In the genomic region with DNA sequence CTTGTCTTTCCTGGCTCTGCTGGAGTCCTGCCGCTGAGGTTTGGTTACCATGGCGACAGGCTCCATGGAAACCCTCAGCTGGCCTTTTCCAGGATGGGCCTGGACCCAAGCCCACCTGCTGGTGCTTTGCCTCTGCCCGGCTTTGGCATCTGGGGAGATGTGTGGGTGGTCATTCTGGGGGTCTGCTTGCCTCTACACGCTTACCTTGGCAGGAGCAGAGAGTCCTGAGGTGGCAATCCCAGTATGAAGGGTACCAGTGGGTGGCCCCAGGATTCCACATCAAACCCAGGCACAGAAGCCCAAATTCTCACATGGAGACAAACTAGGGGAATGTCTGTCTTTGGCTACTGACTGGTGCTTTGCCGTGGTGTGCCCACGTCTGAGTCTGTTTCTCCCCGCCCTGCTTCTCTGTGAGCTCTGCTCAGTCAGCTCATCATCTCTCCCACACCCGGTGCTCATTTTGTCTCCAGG, we compare ENCODE assay signal across 8 mouse cellular contexts. TPM values are rescaled to one million over a fixed set of nuclear protein-coding genes. Genes with fewer than 3 reads are reported as not detected.
DNase-seq lines count a peak whose midpoint lies in the region; ATAC-seq and TF ChIP-seq lines count a peak whose summit lies in the region.

No protein-coding gene starts in this region.

- peak; percentile 95 for DNase-seq in brain, embryonic 14.5 days (ENCODE audit: low read depth)
- peak; percentile 86 for DNase-seq in forebrain, embryonic 11.5 days (ENCODE audit: low spot score)
- DNase-seq in layer of hippocampus, adult 9-10 months (ENCODE audit: low spot score) = peak; percentile 79
- no peak for DNase-seq in thymus, postnatal 4 days
- DNase-seq in adrenal gland, postnatal 4 days (ENCODE audit: low spot score in 2 of 2) = no peak
- DNase-seq in B cell, adult 2 months = no peak
- no peak for DNase-seq in urinary bladder, postnatal 25 days (ENCODE audit: low spot score)

- H3K27ac ChIP-seq in forebrain, embryonic 11.5 days (ENCODE audit: low read depth, low read length) = peak overlapping the region; percentile 2; the same call in 1 of the 2 replicates
- peak overlapping the region; percentile 91 for H3K27ac ChIP-seq in midbrain, embryonic 15.5 days

- H3K9me3 ChIP-seq in forebrain, embryonic 11.5 days (ENCODE audit: control insufficient read depth, low read length) = no peaks in the 10 kb centered on the region
- no peaks in the 10 kb centered on the region for H3K9me3 ChIP-seq in midbrain, embryonic 15.5 days

- H3K4me2 ChIP-seq in forebrain, embryonic 11.5 days (ENCODE audit: low read depth, low read length, severe bottlenecking) = no peak overlapping the region
- peak overlapping the region; percentile 25 for H3K4me2 ChIP-seq in midbrain, embryonic 15.5 days

- H3K4me3 ChIP-seq in forebrain, embryonic 11.5 days (ENCODE audit: low read depth, low read length) = no peak overlapping the region
- H3K4me3 ChIP-seq in midbrain, embryonic 15.5 days = no peak overlapping the region

- TF ChIP-seq POLR2A in brain, embryonic 14.5 days (IDR thresholded peaks at IDR 0.05; ENCODE audit: borderline replicate concordance, extremely low read depth, insufficient read depth, insufficient read length, poor library complexity, severe bottlenecking) = no peak

- no peak overlapping the region for H3K9ac ChIP-seq in forebrain, embryonic 11.5 days (ENCODE audit: low read length)
- peak overlapping the region; percentile 28; the same call in 1 of the 2 replicates for H3K9ac ChIP-seq in midbrain, embryonic 15.5 days

- H3K4me1 ChIP-seq in forebrain, embryonic 11.5 days (replicated peaks; ENCODE audit: control insufficient read depth, insufficient read depth, low read length) = peaks cover 19% of the 10 kb centered on the region
- H3K4me1 ChIP-seq in midbrain, embryonic 15.5 days = peaks cover 64% of the 10 kb centered on the region

- no peak for TF ChIP-seq CTCF in brain, embryonic 14.5 days (IDR thresholded peaks at IDR 0.05; ENCODE audit: borderline replicate concordance, extremely low read depth, insufficient read depth, insufficient read length)

- peak; percentile 79 for ATAC-seq in forebrain, embryonic 11.5 days (replicated peaks; ENCODE audit: low FRiP score)
- ATAC-seq in midbrain, embryonic 15.5 days (replicated peaks) = peak; percentile 53

- WGBS in forebrain, embryonic 11.5 days = 13% methylated on average over 8 of the region's 8 CpGs
- 5% methylated on average over 8 of the region's 8 CpGs for WGBS in midbrain, embryonic 15.5 days

- peaks cover 42% of the 10 kb centered on the region for H3K27me3 ChIP-seq in forebrain, embryonic 11.5 days (ENCODE audit: control insufficient read depth, insufficient read depth, low read length)
- H3K27me3 ChIP-seq in midbrain, embryonic 15.5 days (replicated peaks) = peaks cover 8% of the 10 kb centered on the region; the same call in 1 of the 2 replicates

- H3K36me3 ChIP-seq in forebrain, embryonic 11.5 days (ENCODE audit: control insufficient read depth, insufficient read depth, low read length) = no peaks in the 10 kb centered on the region
- H3K36me3 ChIP-seq in midbrain, embryonic 15.5 days (replicated peaks) = no peaks in the 10 kb centered on the region

RNA-seq across cellular contexts. Expression of a gene that starts 47.0 kb away (rescaled TPM):
- 22.6 and 26.5 TPM in 2 replicates for polyA plus RNA-seq in brain, embryonic 14.5 days (2012; rRNA removed)
- polyA plus RNA-seq in forebrain, embryonic 11.5 days (2014; fragmentation: Nextera tagmentation; extraction: Ambion mirVana) = 17.2 and 20.7 TPM in 2 replicates
- polyA plus RNA-seq in midbrain, embryonic 15.5 days (2015; fragmentation: Nextera tagmentation; extraction: Ambion mirVana) = 28.4 and 32.8 TPM in 2 replicates
- total RNA-seq in adrenal gland, postnatal 4 days (2021) = 10 to 100 TPM; 21.4 to 29.3 TPM

Comparison
In these comparisons a context has a peak if more than half of its experiments do, and no peak if none do; other contexts are left out.
1. DNase-seq: peak in brain, embryonic 14.5 days (single experiment), forebrain, embryonic 11.5 days (single experiment) and layer of hippocampus, adult 9-10 months (single experiment); none in thymus, postnatal 4 days (single experiment), adrenal gland, postnatal 4 days (0 of 2), B cell, adult 2 months (0 of 2) and urinary bladder, postnatal 25 days (single experiment).